Mouse (Mus musculus) midbrain, postnatal 0 days (tissue): ENCODE results near the gene Nav2. TPM values are rescaled to one million over a fixed set of nuclear protein-coding genes. Genes with fewer than 3 reads are reported as not detected.

Source experiments
- ATAC-seq: fragments of 200-750 bp; cut with Nextera tagmentation; 2 replicates; pipeline ENCODE4 v1.8.0; 2017; ENCODE audit warnings: moderate number of reproducible peaks, mild to moderate bottlenecking, moderate TSS enrichment, moderate library complexity; ENCODE audit not compliant: low FRiP score
- DNase-seq: peaks from one replicate; pipeline ENCODE4 v3.0.0-alpha.2; 2015; ENCODE audit warnings: low spot score
- H3K27ac ChIP-seq: fragments of 300-500 bp; sonication (generic); 2 replicates; pipeline ENCODE4 v1.5.1; 2014; ENCODE audit warnings: low read depth, mild to moderate bottlenecking, low read length, mixed read lengths
- H3K27me3 ChIP-seq: fragments of 300-500 bp; sonication (generic); 2 replicates; pipeline ENCODE4 v1.6.1; 2014; ENCODE audit warnings: low read length, control low read depth, mixed read lengths; ENCODE audit not compliant: insufficient read depth
- H3K36me3 ChIP-seq: fragments of 300-500 bp; sonication (generic); 2 replicates; pipeline ENCODE4 v1.6.1; 2014; ENCODE audit warnings: low read length, control low read depth, mixed read lengths; ENCODE audit not compliant: insufficient read depth
- H3K4me1 ChIP-seq: fragments of 300-500 bp; sonication (generic); 2 replicates; pipeline ENCODE4 v1.6.1; 2014; ENCODE audit warnings: mild to moderate bottlenecking, control low read depth, antibody characterized with exemption, low read length, mixed read lengths; ENCODE audit not compliant: insufficient read depth
- H3K4me2 ChIP-seq: fragments of 300-500 bp; sonication (generic); 2 replicates; pipeline ENCODE4 v1.6.1; 2014; ENCODE audit warnings: low read depth, mild to moderate bottlenecking, low read length, mixed read lengths; ENCODE audit not compliant: poor library complexity, severe bottlenecking
- H3K4me3 ChIP-seq: fragments of 300-500 bp; sonication (generic); 2 replicates; pipeline ENCODE4 v1.5.1; 2014; ENCODE audit warnings: low read depth, mild to moderate bottlenecking, low read length, moderate library complexity
- H3K9ac ChIP-seq: fragments of 300-500 bp; sonication (generic); replicated peaks from 2 replicates; pipeline ENCODE4 v1.6.1; 2014; ENCODE audit warnings: mild to moderate bottlenecking, low read length, moderate library complexity, mixed read lengths; ENCODE audit not compliant: poor library complexity, severe bottlenecking
- H3K9me3 ChIP-seq: fragments of 300-500 bp; sonication (generic); 2 replicates; pipeline ENCODE4 v1.6.1; 2016; ENCODE audit warnings: low read length, control low read depth
- CTCF ChIP-seq: IDR thresholded peaks from 2 replicates; pipeline ENCODE4 v1.5.1; 2016; ENCODE audit warnings: antibody characterized with exemption, mild to moderate bottlenecking
- WGBS: fragments of 180-500 bp; shearing (Covaris S2); extraction: QIAGEN DNeasy Blood & Tissue Kit; methylation state at CpG from one replicate; pipeline ENCODE4 v1.1.7; 2014; 5-methylcytosine and 5-hydroxymethylcytosine counted together
- polyA plus RNA-seq: library from polyadenylated mRNA; unstranded; fragments of >200 nt; fragmentation: Nextera tagmentation; extraction: Ambion mirVana; gene quantifications from 2 replicates; pipeline ENCODE4 v1.2.1, GENCODE M21; 2015
- total RNA-seq: library from RNA; depleted of rRNA; stranded (reverse); fragments of >200 nt; gene quantifications from 2 replicates; pipeline ENCODE4 v1.2.3, GENCODE M21; 2014

Nav2 gene
- total and polyA plus RNA-seq, 2 experiments from 2014 or later, result 18.3 to 53.8 TPM

- DNase-seq (peak; percentile 54), ATAC-seq (peak; percentile 39)
- H3K4me2 ChIP-seq, result peak overlapping the region; percentile 45
- 5% methylated on average over 24 of the region's 24 CpGs for WGBS
- H3K9me3 ChIP-seq, result no peaks in the 10 kb centered on the region
- peaks cover 11% of the 10 kb centered on the region; the same call in 1 of the 2 replicates for H3K4me1 ChIP-seq
- no peak for TF ChIP-seq CTCF
- no peak overlapping the region for H3K9ac ChIP-seq
- H3K4me3 ChIP-seq, result peak overlapping the region; percentile 19; the same call in 1 of the 2 replicates
- no peaks in the 10 kb centered on the region for H3K36me3 ChIP-seq
- H3K27ac ChIP-seq, result no peak overlapping the region
- no peaks in the 10 kb centered on the region for H3K27me3 ChIP-seq
These were observed 614.0 kb downstream of the Nav2 start for GRCm38 (mm10) chr7:49522411-49523114.

- Histone ChIP-seq H3K27ac (no peak overlapping the region), H3K9me3 (no peaks in the 10 kb centered on the region), H3K9ac (no peak overlapping the region), H3K4me3 (no peak overlapping the region), H3K4me2 (peak overlapping the region; percentile 45; the same call in 1 of the 2 replicates), H3K27me3 (no peaks in the 10 kb centered on the region), H3K4me1 (peaks cover 11% of the 10 kb centered on the region; the same call in 1 of the 2 replicates), H3K36me3 (no peaks in the 10 kb centered on the region)
- DNase-seq, result no peak
- WGBS, result 33% methylated on average over 4 of the region's 4 CpGs
- ATAC-seq, result peak; percentile 26; the same call in 1 of the 2 replicates
- TF ChIP-seq CTCF, result no peak
These were observed 614.6 kb downstream of the Nav2 start for GRCm38 (mm10) chr7:49523115-49523445.

GRCm38 (mm10) chr7:49523729-49524128 lies 615.2 kb downstream of the Nav2 start:
- Histone ChIP-seq H3K27ac (peak overlapping the region; percentile 43; the same call in 1 of the 2 replicates), H3K9ac (no peak overlapping the region), H3K27me3 (no peaks in the 10 kb centered on the region), H3K4me3 (no peak overlapping the region), H3K4me1 (peaks cover 11% of the 10 kb centered on the region; the same call in 1 of the 2 replicates), H3K36me3 (no peaks in the 10 kb centered on the region), H3K4me2 (no peak overlapping the region; the same call in 1 of the 2 replicates), H3K9me3 (no peaks in the 10 kb centered on the region)
- no peak for ATAC-seq
- WGBS, result 33% methylated on average over 5 of the region's 5 CpGs
- DNase-seq, result peak; percentile 30
- no peak for TF ChIP-seq CTCF

- Histone ChIP-seq H3K4me1 (peaks cover 11% of the 10 kb centered on the region; the same call in 1 of the 2 replicates), H3K9me3 (no peaks in the 10 kb centered on the region), H3K36me3 (no peaks in the 10 kb centered on the region), H3K27ac (no peak overlapping the region), H3K9ac (no peak overlapping the region), H3K4me3 (no peak overlapping the region), H3K4me2 (no peak overlapping the region), H3K27me3 (no peaks in the 10 kb centered on the region)
- DNase-seq, result peak; percentile 44
- ATAC-seq, result no peak
- TF ChIP-seq CTCF, result no peak
- 55% methylated on average over 11 of the region's 11 CpGs for WGBS
These were observed 617.0 kb downstream of the Nav2 start for GRCm38 (mm10) chr7:49525348-49526100.

- Histone ChIP-seq H3K4me2 (no peak overlapping the region), H3K27me3 (no peaks in the 10 kb centered on the region), H3K4me1 (peaks cover 11% of the 10 kb centered on the region; the same call in 1 of the 2 replicates), H3K27ac (no peak overlapping the region), H3K4me3 (no peak overlapping the region), H3K9me3 (no peaks in the 10 kb centered on the region), H3K36me3 (no peaks in the 10 kb centered on the region), H3K9ac (no peak overlapping the region)
- WGBS, result 83% methylated on average over 4 of the region's 4 CpGs
- TF ChIP-seq CTCF, result no peak
- DNase-seq (no peak), ATAC-seq (no peak)
These were observed 617.6 kb downstream of the Nav2 start for GRCm38 (mm10) chr7:49526101-49526499.

- Histone ChIP-seq H3K9ac (no peak overlapping the region), H3K9me3 (no peaks in the 10 kb centered on the region), H3K36me3 (no peaks in the 10 kb centered on the region), H3K4me2 (no peak overlapping the region), H3K4me3 (no peak overlapping the region), H3K4me1 (peaks cover 2% of the 10 kb centered on the region; the same call in 1 of the 2 replicates), H3K27ac (no peak overlapping the region), H3K27me3 (no peaks in the 10 kb centered on the region)
- WGBS, result 24% methylated on average over 4 of the region's 4 CpGs
- ATAC-seq (no peak), DNase-seq (no peak)
- no peak for TF ChIP-seq CTCF
These were observed 619.0 kb downstream of the Nav2 start for GRCm38 (mm10) chr7:49527495-49527894.
